Mouse (Mus musculus): ENCODE measurements around the gene Nrsn2.
A peak's percentile ranks its signal among the peaks of the same experiment; 100 is the strongest.

Gene Nrsn2

DNA sequence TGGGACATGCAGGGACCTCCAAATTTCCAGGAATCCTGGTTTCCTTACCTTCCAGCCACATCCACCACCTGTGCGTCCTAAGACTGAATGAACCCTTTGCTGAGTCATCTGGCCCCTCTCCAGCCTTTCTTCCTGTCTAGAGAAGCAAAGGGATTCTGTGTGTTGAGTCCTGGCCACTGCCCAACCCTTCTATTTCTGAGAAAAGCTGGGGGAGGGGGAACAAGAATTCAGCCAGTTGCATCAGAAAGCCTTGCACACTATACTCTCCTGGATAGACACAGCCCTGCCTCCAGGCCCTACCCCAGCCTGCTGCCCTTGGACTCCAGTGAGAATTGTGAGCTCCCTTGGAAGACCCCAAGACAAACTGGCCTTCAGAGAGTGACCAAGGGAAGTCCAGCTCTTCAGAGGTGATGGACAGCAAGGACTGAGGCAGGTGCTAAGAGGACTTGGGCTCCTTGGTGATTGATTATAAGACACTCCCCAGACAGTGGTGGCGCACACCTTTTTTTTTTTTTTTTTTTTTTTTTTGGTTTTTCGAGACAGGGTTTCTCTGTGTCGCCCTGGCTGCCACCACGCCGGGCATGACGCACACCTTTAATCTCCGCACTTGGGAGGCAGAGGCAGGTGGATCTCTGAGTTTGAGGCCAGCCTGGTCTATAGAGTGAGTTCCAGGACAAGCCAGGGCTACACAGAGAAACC lies 26.4 kb downstream of the Nrsn2 start:
- peak overlapping the region; percentile 68 for H3K4me3 ChIP-seq (replicated peaks; ENCODE audit: low read length)
- H3K36me3 ChIP-seq (ENCODE audit: insufficient read depth, low read length) = peaks cover 12% of the 10 kb centered on the region; the same call in 1 of the 2 replicates
- peaks cover 68% of the 10 kb centered on the region for H3K4me1 ChIP-seq (replicated peaks; ENCODE audit: low read depth, low read length)
- H3K9me3 ChIP-seq (ENCODE audit: low read length) = no peaks in the 10 kb centered on the region
- no peaks in the 10 kb centered on the region for H3K27me3 ChIP-seq (ENCODE audit: insufficient read depth, low read length)
- no peak for TF ChIP-seq CTCF (conservative IDR thresholded peaks at IDR 0.05; ENCODE audit: low read length)
- TF ChIP-seq POU5F1 (IDR thresholded peaks at IDR 0.05; ENCODE audit: borderline replicate concordance, low read length) = no peak
- TF ChIP-seq NANOG (IDR thresholded peaks at IDR 0.05; ENCODE audit: borderline replicate concordance, low read length) = no peak

DNA sequence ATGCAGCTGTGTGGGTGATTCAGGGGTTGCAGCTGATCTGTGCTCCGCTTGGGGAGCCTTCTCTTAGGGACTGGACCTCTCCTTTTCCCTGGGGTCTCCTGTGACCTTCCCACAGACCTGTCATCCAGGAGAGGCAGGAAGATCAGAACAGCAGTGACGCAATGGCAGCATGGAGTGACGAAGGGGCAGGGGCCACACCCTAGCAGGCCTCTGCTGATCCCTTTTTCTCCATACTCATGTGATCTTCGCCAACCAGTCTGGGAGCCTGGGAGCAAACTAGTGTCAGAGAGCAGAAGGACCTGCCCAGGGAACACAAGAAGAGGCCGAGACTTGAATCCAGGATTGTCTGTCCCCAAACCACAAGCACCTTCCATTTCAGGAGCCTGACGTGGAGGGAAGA lies 27.2 kb downstream of the Nrsn2 start:
- H3K4me1 ChIP-seq (replicated peaks; ENCODE audit: low read depth, low read length) = peaks cover 76% of the 10 kb centered on the region
- TF ChIP-seq POU5F1 (IDR thresholded peaks at IDR 0.05; ENCODE audit: borderline replicate concordance, low read length) (no peak), NANOG (IDR thresholded peaks at IDR 0.05; ENCODE audit: borderline replicate concordance, low read length) (no peak), CTCF (conservative IDR thresholded peaks at IDR 0.05; ENCODE audit: low read length) (no peak)
- H3K36me3 ChIP-seq (ENCODE audit: insufficient read depth, low read length) = peaks cover 10% of the 10 kb centered on the region; the same call in 1 of the 2 replicates
- no peaks in the 10 kb centered on the region for H3K27me3 ChIP-seq (ENCODE audit: insufficient read depth, low read length)
- no peaks in the 10 kb centered on the region for H3K9me3 ChIP-seq (ENCODE audit: low read length)
- peak overlapping the region; percentile 68 for H3K4me3 ChIP-seq (replicated peaks; ENCODE audit: low read length)

DNA sequence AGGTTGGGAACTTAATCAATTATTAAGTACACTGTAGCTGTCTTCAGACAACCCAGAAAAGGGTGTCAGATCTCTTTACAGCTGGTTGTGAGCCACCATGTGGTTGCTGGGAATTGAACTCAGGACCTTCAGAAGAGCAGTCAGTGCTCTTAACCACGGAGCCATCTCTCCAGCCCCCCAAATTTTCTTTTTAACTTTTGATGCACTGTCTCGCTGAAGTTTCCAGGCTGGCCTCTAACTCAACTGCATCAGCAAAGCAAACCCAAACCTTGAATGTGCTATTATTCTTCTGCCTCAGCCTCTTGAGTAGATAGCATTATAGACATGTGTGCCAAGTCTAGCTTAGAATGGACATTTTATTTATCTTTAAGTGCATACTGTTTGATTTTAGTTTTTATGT lies 28.7 kb downstream of the Nrsn2 start:
- H3K4me3 ChIP-seq (replicated peaks; ENCODE audit: low read length) = no peak overlapping the region
- TF ChIP-seq NANOG (IDR thresholded peaks at IDR 0.05; ENCODE audit: borderline replicate concordance, low read length) (no peak), POU5F1 (IDR thresholded peaks at IDR 0.05; ENCODE audit: borderline replicate concordance, low read length) (no peak), CTCF (conservative IDR thresholded peaks at IDR 0.05; ENCODE audit: low read length) (no peak)

DNA sequence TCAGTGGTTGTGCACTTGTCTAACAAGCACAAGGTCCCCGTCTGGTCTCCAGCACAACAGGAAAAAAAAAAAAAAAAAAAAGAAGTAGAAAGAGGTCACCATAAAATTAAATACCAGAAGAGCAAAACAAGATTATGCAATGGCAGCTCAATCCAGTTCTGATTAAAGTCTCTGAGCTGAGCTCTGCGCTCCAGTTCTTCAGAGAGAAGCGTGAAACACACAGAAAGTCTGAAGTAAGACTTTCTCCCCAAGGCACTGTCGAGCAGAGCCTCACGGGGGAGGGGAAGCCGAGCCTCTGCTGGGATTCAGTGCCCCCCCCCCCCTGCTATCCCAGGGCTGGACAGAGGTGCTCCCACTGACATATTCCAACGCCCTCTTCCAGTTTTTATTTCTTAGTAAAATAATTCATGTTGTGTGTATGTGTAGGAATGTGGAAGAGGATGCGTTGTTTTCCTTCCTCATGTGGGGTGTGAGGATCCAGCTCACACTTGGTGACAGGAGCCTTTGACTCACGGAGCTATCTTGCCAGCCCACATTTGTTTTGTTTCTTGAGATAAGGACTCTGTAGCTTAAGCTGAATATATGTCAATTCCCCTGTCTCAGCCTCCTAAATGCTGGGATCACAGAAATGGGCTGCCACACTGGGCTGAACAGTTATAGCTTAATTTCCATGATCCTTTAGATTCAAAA lies 29.5 kb downstream of the Nrsn2 start:
- H3K4me3 ChIP-seq (replicated peaks; ENCODE audit: low read length) = 0 out of 2 replicates have a peak overlapping the region, but pooled peaks have one; percentile 89
- no peaks in the 10 kb centered on the region for H3K9me3 ChIP-seq (ENCODE audit: low read length)
- H3K27me3 ChIP-seq (ENCODE audit: insufficient read depth, low read length) = no peaks in the 10 kb centered on the region
- H3K4me1 ChIP-seq (replicated peaks; ENCODE audit: low read depth, low read length) = peaks cover 90% of the 10 kb centered on the region
- no peak for TF ChIP-seq POU5F1 (IDR thresholded peaks at IDR 0.05; ENCODE audit: borderline replicate concordance, low read length)
- no peak for TF ChIP-seq CTCF (conservative IDR thresholded peaks at IDR 0.05; ENCODE audit: low read length)
- TF ChIP-seq NANOG (IDR thresholded peaks at IDR 0.05; ENCODE audit: borderline replicate concordance, low read length) = no peak
- H3K36me3 ChIP-seq (ENCODE audit: insufficient read depth, low read length) = peaks cover 12% of the 10 kb centered on the region

More for the DNA sequence above, 28.7 kb downstream of the Nrsn2 start:
- H3K27me3 ChIP-seq (ENCODE audit: insufficient read depth, low read length) = no peaks in the 10 kb centered on the region
- no peaks in the 10 kb centered on the region for H3K9me3 ChIP-seq (ENCODE audit: low read length)
- peaks cover 10% of the 10 kb centered on the region for H3K36me3 ChIP-seq (ENCODE audit: insufficient read depth, low read length)
- H3K4me1 ChIP-seq (replicated peaks; ENCODE audit: low read depth, low read length) = peaks cover 83% of the 10 kb centered on the region

DNA sequence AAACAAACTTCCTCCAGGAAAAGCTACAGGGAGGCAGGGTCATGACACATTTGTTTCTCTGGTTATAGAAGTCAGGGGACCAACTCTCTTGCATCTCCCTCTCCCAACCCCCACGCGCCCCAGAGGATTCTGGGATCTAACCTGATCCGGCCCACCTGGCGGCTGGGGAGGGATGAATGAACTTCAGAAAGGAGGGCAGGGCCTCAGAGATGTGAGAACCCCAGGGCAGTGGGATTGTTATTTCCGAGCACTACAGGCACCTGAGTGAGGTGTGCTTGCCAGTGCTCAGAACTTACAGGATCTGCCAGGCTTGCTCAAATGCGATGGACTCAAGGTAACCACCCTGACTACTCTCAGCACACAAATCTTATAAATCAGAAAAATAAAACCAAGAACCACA lies 31.0 kb downstream of the Nrsn2 start:
- Histone ChIP-seq H3K9me3 (ENCODE audit: low read length) (no peaks in the 10 kb centered on the region), H3K36me3 (ENCODE audit: insufficient read depth, low read length) (peaks cover 21% of the 10 kb centered on the region), H3K4me3 (replicated peaks; ENCODE audit: low read length) (peak overlapping the region; percentile 89), H3K4me1 (replicated peaks; ENCODE audit: low read depth, low read length) (peaks cover 81% of the 10 kb centered on the region), H3K27me3 (ENCODE audit: insufficient read depth, low read length) (no peaks in the 10 kb centered on the region)
- TF ChIP-seq POU5F1 (IDR thresholded peaks at IDR 0.05; ENCODE audit: borderline replicate concordance, low read length) (no peak), NANOG (IDR thresholded peaks at IDR 0.05; ENCODE audit: borderline replicate concordance, low read length) (no peak), CTCF (conservative IDR thresholded peaks at IDR 0.05; ENCODE audit: low read length) (no peak)

DNA sequence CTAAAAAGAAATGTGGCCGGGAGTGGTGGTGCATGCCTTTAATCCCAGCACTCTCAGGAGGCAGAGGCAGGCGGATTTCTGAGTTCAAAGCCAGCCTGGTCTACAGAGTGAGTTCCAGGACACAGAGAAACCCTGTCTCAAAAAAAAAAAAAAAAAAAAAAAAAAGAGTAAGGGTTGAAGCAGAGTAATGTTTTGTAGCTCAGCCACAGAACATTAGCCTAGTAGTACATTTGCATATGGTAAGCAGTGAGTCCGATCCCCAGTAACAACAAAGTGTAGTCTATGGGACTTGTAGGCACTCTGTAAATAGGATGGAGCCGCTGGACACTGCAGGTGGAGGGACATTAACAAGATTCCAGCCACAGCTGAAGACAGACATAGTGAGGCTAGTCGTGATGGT lies 31.5 kb downstream of the Nrsn2 start:
- TF ChIP-seq CTCF (conservative IDR thresholded peaks at IDR 0.05; ENCODE audit: low read length) (no peak), POU5F1 (IDR thresholded peaks at IDR 0.05; ENCODE audit: borderline replicate concordance, low read length) (no peak), NANOG (IDR thresholded peaks at IDR 0.05; ENCODE audit: borderline replicate concordance, low read length) (no peak)
- Histone ChIP-seq H3K36me3 (ENCODE audit: insufficient read depth, low read length) (peaks cover 24% of the 10 kb centered on the region), H3K9me3 (ENCODE audit: low read length) (no peaks in the 10 kb centered on the region), H3K4me1 (replicated peaks; ENCODE audit: low read depth, low read length) (peaks cover 80% of the 10 kb centered on the region), H3K4me3 (replicated peaks; ENCODE audit: low read length) (peak overlapping the region; percentile 89), H3K27me3 (ENCODE audit: insufficient read depth, low read length) (no peaks in the 10 kb centered on the region)

DNA sequence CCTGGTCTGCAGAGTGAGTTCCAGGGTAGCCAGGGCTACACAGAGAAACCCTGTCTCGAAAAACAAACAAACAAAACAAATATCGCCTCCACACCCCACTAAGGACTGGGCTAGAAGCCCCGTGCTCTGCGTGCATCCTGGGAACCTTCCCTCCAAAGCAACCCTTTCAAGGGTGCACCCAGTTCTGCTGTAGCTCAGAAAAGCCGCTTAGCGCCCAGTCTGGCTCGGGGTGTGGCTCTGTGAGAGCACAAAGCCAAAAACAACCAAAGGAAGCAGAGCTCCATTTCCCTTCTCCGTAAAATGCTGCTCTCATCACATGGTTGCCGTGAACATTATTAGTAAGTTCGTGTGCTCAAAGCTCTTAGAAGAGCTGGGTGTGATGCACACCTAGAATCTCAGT lies 32.1 kb downstream of the Nrsn2 start:
- Histone ChIP-seq H3K36me3 (ENCODE audit: insufficient read depth, low read length) (peaks cover 30% of the 10 kb centered on the region), H3K4me3 (replicated peaks; ENCODE audit: low read length) (peak overlapping the region; percentile 89), H3K4me1 (replicated peaks; ENCODE audit: low read depth, low read length) (peaks cover 80% of the 10 kb centered on the region), H3K9me3 (ENCODE audit: low read length) (no peaks in the 10 kb centered on the region), H3K27me3 (ENCODE audit: insufficient read depth, low read length) (no peaks in the 10 kb centered on the region)
- no peak for TF ChIP-seq CTCF (conservative IDR thresholded peaks at IDR 0.05; ENCODE audit: low read length)
- TF ChIP-seq POU5F1 (IDR thresholded peaks at IDR 0.05; ENCODE audit: borderline replicate concordance, low read length) = no peak
- no peak for TF ChIP-seq NANOG (IDR thresholded peaks at IDR 0.05; ENCODE audit: borderline replicate concordance, low read length)

DNA sequence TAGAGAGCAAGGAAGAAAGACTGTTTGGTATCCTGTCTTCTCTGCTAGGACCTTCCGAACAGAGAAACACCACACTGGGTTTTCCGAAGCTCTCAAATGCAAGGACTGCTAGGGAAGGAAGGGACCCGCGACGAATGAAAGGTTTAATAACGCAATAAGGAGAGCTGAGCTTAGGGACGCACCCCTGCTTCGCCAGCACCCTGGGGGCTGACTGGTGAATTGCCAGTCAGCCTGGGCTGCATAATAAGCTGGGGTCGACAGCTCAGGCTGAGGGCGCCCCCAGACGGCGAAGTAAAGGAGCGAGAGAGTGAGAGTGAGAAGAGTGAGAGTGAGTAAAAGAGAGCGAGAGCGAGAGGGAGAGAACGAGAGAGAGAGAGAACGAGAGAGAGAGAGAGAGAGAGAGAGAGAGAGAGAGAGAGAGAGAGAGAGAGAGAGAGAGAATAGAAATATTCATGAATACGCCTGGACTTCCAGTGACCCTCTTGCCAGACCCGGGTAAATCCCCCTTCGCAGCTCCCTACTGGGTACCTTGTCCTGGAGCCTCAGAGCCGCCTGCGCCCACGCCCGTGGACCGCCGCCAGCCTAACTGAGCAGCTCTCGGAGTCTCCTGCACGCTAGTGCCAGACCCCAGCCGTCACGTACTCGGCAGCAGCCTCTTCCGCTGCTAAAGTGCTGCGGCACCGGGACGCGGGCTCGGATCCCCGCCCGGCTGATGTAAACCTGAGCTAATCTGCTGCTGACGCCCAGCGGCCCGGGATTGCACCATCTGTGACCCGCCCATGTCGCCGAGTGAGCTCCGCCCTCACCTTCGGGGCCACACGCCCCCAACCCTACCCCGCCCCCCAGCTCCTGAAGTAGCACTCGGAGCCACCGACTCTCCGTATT lies 32.9 kb downstream of the Nrsn2 start, which contains the start of gene Trib3:
Gene Trib3, minus strand, starts transcription at position 704 of the 885 bp plus-strand sequence.
- TF ChIP-seq CTCF (conservative IDR thresholded peaks at IDR 0.05; ENCODE audit: low read length) (peak; percentile 40), POU5F1 (IDR thresholded peaks at IDR 0.05; ENCODE audit: borderline replicate concordance, low read length) (no peak)
- Histone ChIP-seq H3K27me3 (ENCODE audit: insufficient read depth, low read length) (no peaks in the 10 kb centered on the region), H3K4me3 (replicated peaks; ENCODE audit: low read length) (peak within 1 kb of the TSS; percentile 89), H3K36me3 (ENCODE audit: insufficient read depth, low read length) (peaks cover 38% of the 10 kb centered on the region), H3K9me3 (ENCODE audit: low read length) (no peaks in the 10 kb centered on the region), H3K4me1 (replicated peaks; ENCODE audit: low read depth, low read length) (peaks cover 80% of the 10 kb centered on the region)
